Mouse (Mus musculus) c-Kit-positive CD71-negative TER-119-negative erythroid progenitor cells, embryonic 14.5 days (primary cell): Measurements from ENCODE around the gene Gm1330.
"Not testable (repeated sequence)": the region's sequence is repeated elsewhere in the genome, so short reads cannot be mapped to it uniquely, and the experiment has no call there.

Experiments
- DNase-seq: peaks from one replicate; pipeline ENCODE4 v3.0.0-alpha.2; 2013; ENCODE audit warnings: low read depth

Gm1330 gene

DNA sequence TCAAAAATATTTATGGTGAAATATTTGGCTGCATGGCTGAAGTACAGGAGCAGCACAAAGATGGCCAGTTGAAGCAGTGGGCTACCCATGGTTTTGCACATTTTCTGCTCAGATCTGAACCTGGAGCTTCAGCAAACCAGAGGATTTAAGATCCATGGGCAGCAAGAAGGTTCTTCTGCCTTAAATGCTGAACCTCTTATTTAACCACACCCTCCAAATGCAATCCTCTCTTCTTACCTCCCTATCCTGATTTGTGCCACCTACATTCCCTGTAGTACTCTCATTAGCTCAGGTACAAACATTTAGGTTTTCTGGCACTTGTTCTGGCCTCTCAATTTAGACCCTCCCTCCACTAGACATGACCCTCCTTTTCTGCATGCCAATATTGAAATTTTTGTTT is at the start of gene Gm1330:
TSS of gene Gm1330 (minus strand) at position 101 of the 400 bp plus-strand sequence.
- DNase-seq, result no peak

DNA sequence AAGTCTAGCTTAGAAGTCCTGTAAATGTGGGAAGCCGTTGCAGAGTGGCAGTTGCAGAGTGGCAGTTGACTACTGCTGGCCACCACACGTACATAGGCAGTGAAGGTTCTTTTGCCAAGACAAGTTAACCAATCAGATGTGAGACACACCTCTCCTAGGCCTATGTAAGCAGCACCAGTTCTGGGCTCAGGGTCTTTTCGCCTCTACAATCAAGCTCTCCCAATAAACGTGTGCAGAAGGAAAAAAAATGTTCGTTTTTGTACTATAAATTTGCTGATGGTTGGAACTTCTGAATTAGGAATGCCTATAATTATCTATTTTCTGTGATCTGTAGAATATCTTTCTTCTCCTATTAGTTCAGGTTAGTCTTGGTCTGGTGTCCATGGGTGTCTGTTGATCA is 14.1 kb upstream of the Gm1330 start, which contains the start of gene Gm10750:
TSS of gene Gm10750 (minus strand) at position 101 of the 400 bp plus-strand sequence.
- not testable (repeated sequence) for DNase-seq

DNA sequence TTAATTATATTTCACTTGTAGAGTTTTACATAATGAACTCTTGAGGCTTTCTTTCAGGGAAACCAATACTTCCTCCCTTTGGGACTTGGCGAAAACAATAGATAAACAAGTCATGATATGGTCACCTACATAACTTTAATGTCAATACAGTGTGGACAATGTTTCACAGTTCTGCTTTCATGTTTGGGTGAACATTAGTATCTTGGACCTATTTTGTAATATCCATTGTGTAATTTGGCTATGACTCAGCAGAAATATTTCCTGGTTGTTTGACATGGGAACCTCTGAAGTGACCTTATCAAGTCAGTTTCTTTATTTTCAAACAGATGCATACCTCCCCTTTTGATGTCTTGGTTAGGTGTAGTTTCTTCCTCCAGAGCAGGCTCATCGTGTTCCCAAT is 1.8 kb upstream of the Gm1330 start:
- no peak for DNase-seq

DNA sequence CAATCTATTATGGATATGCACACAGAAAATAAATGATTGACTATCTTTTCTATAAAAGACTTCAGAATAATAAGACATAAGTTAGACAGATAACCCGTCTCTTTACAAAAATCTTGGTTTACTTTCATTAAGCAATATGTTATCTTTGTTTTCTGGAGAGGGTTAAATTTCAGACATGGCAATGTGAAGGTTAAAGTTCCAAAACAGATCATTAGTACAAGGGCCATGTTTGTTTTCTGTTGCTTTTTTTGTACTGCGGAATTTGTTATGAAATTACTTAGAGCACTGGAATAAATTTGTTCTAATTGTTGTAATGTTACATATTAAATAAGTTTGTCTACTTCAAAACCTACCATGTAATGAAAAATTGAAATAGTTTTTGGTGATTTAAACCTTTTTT is 7.9 kb downstream of the Gm1330 start:
- DNase-seq, result no peak
